Mouse (Mus musculus) hindbrain, embryonic 13.5 days (tissue): ENCODE results near the gene Aco2. TPM values are rescaled to one million over a fixed set of nuclear protein-coding genes. Genes with fewer than 3 reads are reported as not detected.

Experiments
- polyA plus RNA-seq: library from polyadenylated mRNA; unstranded; fragments of >200 nt; fragmentation: Nextera tagmentation; extraction: Ambion mirVana; gene quantifications from 2 replicates; pipeline ENCODE4 v1.2.1, GENCODE M21; 2015

Aco2 gene
- polyA plus RNA-seq, 1 experiment from 2014 or later, result 237 TPM

Other genes with a start within 250 kb of the Aco2 start
- 28.6 and 29.5 TPM in 2 replicates for gene L3mbtl2, start 208.4 kb upstream of the Aco2 start, polyA plus RNA-seq
- 13.5 and 14.2 TPM in 2 replicates for gene Chadl, start 175.0 kb upstream of the Aco2 start, polyA plus RNA-seq
- gene Zc3h7b, start 127.3 kb upstream of the Aco2 start, polyA plus RNA-seq, result 42.6 and 46.8 TPM in 2 replicates
- 129 and 140 TPM in 2 replicates for gene Rangap1, start 126.8 kb upstream of the Aco2 start, polyA plus RNA-seq
- gene Tef, start 69.9 kb upstream of the Aco2 start, polyA plus RNA-seq, result 22.3 and 22.4 TPM in 2 replicates
- gene Tob2, start 13.5 kb upstream of the Aco2 start, polyA plus RNA-seq, result 15.6 and 15.7 TPM in 2 replicates
- 123 and 125 TPM in 2 replicates for gene Phf5a, start 398 bp upstream of the Aco2 start, polyA plus RNA-seq
- gene Polr3h, start 53.9 kb downstream of the Aco2 start, polyA plus RNA-seq, result 73.3 and 76.8 TPM in 2 replicates
- 130 and 137 TPM in 2 replicates for gene Csdc2, start 64.5 kb downstream of the Aco2 start, polyA plus RNA-seq
- gene Pmm1, start 88.6 kb downstream of the Aco2 start, polyA plus RNA-seq, result 62.9 and 65.3 TPM in 2 replicates
- gene 1700029P11Rik, start 108.2 kb downstream of the Aco2 start, polyA plus RNA-seq, result not detected in 2 replicates
- gene Xrcc6, start 115.5 kb downstream of the Aco2 start, polyA plus RNA-seq, result 43.4 and 44.9 TPM in 2 replicates
- gene Desi1, start 161.6 kb downstream of the Aco2 start, polyA plus RNA-seq, result 42.2 and 45.1 TPM in 2 replicates
- gene Snu13, start 175.3 kb downstream of the Aco2 start, polyA plus RNA-seq, result 225 and 241 TPM in 2 replicates
- gene 4930407I10Rik, start 186.8 kb downstream of the Aco2 start, polyA plus RNA-seq, result not detected in 2 replicates
- 0.05 TPM in 1 of 2 replicates, not detected in the other for gene Mei1, start 197.7 kb downstream of the Aco2 start, polyA plus RNA-seq